In genomic region chr19:42452539-42452938, GRCm38 (mm10) we compare ENCODE assay signal across 14 mouse cellular contexts. TPM values are rescaled to one million over a fixed set of nuclear protein-coding genes. Genes with fewer than 3 reads are reported as not detected.
"Had no signal": no experiment of that assay in that cellular context is flagged by ENCODE, and none has a peak within 500 bp of the region (broad histone marks: within the 10 kb centered on the region; RNA-seq: fewer than 3 reads in every experiment).

No protein-coding gene starts in this region.

- ATAC-seq: intestine, embryonic 16.5 days; midbrain, embryonic 15.5 days had no signal

- H3K36me3 ChIP-seq: limb, embryonic 13.5 days; midbrain, embryonic 15.5 days; neural tube, embryonic 13.5 days had no signal

- H3K4me2 ChIP-seq: limb, embryonic 13.5 days; midbrain, embryonic 11.5 days; midbrain, embryonic 15.5 days; neural tube, embryonic 13.5 days had no signal

- DNase-seq: layer of hippocampus, adult 9-11 months; left cerebral cortex, postnatal 4 days; lung, adult 18-20 months; retina, postnatal 1 day; thymus, postnatal 36 days had no signal

- H3K9me3 ChIP-seq: limb, embryonic 13.5 days; midbrain, embryonic 15.5 days; neural tube, embryonic 13.5 days had no signal

- H3K4me1 ChIP-seq: limb, embryonic 13.5 days; midbrain, embryonic 15.5 days; neural tube, embryonic 13.5 days had no signal

- H3K9ac ChIP-seq: limb, embryonic 13.5 days; liver, embryonic 14.5 days; midbrain, embryonic 15.5 days; neural tube, embryonic 13.5 days had no signal

- H3K27me3 ChIP-seq: limb, embryonic 13.5 days; midbrain, embryonic 15.5 days; neural tube, embryonic 13.5 days had no signal

- H3K27ac ChIP-seq: limb, embryonic 13.5 days; liver, embryonic 14.5 days; midbrain, embryonic 15.5 days; neural tube, embryonic 13.5 days had no signal

- H3K4me3 ChIP-seq: limb, embryonic 13.5 days; midbrain, embryonic 15.5 days; neural tube, embryonic 13.5 days had no signal

RNA-seq across cellular contexts. Expression of gene Crtac1, which starts 21.0 kb away (rescaled TPM):
- total RNA-seq: liver, adult 2 months; megakaryocyte progenitor cell, adult 5-6 weeks had no signal
- polyA plus RNA-seq: liver, adult 2 months; spleen, adult 2 months had no signal
